Mouse (Mus musculus) adrenal gland, postnatal 4 days (tissue): ENCODE measurements around the gene Flnb. TPM values are rescaled to one million over a fixed set of nuclear protein-coding genes. Genes with fewer than 3 reads are reported as not detected.

Experiments used
- DNase-seq, 2 experiments: peaks; one replicate each; pipeline ENCODE4 v3.0.0; 2021 to 2022; ENCODE audit warnings: low spot score in 2 of 2, mixed read lengths in 2 of 2
- total RNA-seq, 2 experiments: library from RNA; stranded (reverse); gene quantifications; 2 replicates each; pipeline ENCODE4 v1.2.3; 2021

Flnb gene
- total RNA-seq, 2 experiments from 2014 or later = 54.7 to 54.8 TPM

GRCm38 (mm10) chr14:7826151-7826937, 8.6 kb downstream of the Flnb start:
- DNase-seq = no peak

GRCm38 (mm10) chr14:7829181-7829580, 11.4 kb downstream of the Flnb start:
- DNase-seq = no peak

DNA sequence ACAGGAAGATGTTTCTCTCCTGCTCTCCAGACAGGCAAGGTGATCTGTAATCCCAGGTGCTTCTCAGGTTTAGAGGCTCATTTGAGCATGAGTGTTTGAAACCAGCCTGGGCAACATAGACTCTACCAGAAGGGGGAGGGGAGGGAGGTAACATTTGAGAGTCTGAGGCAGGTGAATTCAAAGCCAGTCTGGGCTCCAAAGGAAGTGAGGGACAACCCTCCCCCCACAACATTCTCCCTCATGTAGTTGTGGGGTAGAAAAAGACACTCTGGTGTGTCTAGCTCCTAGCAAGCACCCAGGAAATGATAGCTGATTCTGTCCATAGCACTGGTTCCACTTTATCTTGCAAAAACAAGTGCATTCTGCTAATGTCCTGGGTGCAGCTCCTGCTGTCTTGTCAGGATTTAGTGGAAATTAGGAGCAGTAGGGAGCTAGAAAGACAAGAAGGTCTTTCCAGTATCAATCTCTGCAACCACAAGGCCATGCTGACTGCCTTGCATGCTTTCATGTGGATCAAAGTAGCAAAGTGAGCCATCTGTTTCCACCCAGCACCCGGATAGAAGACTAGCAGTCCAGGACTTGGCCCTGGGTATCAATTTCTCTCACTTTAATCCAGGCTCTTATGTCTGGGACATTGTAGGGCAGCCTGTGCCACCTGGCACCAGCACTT, 14.1 kb downstream of the Flnb start:
- no peak for DNase-seq

DNA sequence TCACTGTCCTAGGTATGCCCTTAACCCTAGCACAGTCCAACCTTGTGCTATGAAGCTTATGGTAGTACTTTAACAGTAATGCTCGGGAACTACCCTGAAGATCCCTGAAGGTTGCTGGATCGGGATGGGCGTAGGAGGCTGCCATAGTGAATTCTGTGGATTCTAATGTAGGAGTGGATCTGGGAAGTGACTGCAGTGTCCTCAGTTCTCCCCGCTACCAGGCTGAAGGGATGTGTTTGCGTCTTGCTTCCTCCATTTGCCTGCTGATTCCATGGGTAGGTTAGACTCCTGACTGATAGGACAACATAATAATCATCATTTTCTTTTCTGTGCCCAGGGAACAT, 14.7 kb downstream of the Flnb start:
- no peak for DNase-seq

DNA sequence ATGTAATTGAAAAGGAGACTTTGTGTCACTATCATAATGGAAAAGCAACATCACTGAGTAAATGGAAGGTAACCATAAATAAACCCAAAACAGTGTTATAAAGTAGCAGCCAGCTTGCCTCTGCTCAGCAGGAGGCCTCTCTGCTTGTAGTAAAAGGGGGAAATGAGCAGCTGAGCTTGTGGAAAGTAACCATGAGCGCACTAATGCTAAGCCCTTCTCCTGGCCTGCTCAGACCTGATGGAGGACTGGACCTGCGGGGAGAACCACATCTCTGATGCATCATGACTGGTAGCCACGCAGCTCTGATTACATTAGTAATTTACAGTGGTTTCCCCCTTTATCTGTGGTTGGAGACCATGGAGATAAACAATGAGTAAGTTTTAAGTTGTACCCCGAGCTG, 15.7 kb downstream of the Flnb start:
- no peak for DNase-seq

DNA sequence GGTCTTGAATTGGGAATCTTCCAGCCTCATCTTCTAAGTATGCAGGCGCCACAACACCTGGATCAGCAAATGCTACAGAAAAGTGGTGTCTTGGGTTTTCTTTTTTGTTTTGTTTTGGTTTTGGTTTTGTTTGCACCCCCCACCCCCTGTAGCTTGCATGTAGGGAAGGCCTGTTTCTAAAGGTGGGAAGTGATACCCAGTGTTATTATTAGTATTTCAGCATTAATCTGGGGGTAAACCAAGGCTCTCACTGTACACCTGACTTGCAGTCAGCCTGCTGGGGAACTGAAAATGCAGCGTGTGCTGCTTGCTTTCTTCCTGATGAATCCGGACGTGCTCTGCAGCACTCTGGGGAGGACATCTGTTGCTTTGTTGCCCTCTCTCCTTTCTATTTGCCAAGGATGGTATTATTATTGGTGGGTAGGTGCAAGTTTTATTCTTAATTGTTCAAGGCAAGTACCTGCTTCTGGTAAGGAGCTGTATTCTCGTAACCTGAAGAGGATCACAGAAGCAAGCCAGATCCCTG, 20.9 kb downstream of the Flnb start:
- no peak for DNase-seq

DNA sequence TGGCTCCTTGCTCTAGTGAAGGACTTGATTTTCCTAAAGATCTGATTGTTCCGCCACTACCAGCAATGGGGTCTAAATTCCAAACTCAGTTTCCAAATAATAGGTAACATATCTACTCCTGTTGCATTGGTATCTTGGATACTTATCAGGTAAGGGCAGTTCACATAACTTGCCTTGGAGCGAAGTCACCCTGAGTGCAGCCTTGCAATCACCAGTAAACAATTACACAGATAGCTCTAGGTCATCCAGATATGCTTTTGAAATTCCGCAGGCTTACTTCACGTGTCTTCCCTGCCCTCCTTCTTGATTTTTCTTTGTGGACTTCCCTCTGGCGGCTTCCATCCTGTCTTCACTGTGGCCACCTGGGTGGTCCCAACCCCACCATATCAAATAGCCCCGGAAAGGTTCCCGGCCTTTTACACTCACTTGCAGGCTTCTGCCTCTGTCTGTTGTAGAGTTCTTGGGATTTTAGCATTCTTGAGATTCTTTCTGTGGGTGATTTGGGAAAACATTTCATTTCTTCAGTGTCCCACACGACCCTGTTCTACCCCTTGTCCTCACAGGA, 22.3 kb downstream of the Flnb start:
- DNase-seq = no peak

DNA sequence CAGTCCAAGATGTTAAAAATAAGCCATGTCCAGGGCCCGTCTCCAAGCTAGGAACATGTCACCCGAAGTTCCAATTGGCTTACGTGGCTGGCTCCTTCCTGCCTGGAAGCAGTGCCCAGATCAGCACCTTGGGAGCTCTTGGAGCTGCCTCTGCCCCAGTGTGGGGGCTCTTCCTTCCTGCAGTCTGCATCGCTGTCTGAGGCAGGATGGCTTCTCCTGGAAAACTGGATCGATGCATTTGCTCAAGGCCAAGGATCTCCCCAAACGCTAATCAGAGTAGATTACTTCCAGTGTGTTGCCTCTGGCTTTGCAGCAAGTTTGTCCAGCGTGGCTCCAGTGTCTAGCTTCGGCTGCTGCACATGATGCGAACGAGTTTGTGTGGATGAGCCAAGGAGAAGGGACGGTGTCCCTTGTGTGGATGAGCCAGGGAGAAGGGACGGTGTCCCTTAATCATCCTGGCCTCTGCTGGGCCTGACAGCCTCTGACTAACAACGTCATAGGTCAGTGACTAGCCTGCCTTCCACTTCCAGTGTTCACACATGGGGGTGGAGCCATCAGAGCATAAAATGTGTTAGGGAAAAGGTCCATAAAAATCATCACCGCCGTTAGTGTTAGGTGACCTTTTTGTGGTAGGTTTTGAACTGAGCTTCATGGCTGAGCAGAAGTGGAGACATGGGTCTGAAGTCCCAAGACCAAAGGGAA, 25.0 kb downstream of the Flnb start:
- DNase-seq = no peak

- no peak for DNase-seq
Measured at GRCm38 (mm10) chr14:7846696-7847095, 28.9 kb downstream of the Flnb start.

GRCm38 (mm10) chr14:7847746-7848232, 30.0 kb downstream of the Flnb start:
- no peak for DNase-seq

- no peak for DNase-seq
Measured at GRCm38 (mm10) chr14:7850913-7851312, 33.2 kb downstream of the Flnb start.

GRCm38 (mm10) chr14:7851543-7852065, 33.8 kb downstream of the Flnb start:
- DNase-seq = no peak

DNA sequence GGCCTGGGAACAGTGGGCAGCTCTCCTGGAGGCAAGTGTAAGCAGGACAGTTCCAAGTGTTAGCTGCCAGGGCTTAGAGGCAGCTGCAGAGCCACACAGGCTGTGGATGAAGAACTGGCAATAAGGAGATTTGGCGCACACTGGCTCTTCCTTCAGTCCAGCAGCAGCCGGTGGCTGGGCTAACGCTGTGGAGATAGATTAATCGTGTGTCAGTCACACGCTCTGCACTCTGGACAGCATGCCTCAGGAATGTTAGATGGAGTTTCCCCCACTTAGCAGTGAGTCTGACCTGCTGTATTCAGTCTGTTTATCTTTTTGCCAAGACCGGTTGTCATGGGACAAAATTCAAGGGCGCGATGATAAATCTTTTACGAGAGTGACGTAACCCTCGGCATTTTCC, 35.9 kb downstream of the Flnb start:
- DNase-seq = peak in 1 of 2 experiments; percentile 24

- DNase-seq = no peak
Measured at GRCm38 (mm10) chr14:7854366-7854765, 36.6 kb downstream of the Flnb start.

DNA sequence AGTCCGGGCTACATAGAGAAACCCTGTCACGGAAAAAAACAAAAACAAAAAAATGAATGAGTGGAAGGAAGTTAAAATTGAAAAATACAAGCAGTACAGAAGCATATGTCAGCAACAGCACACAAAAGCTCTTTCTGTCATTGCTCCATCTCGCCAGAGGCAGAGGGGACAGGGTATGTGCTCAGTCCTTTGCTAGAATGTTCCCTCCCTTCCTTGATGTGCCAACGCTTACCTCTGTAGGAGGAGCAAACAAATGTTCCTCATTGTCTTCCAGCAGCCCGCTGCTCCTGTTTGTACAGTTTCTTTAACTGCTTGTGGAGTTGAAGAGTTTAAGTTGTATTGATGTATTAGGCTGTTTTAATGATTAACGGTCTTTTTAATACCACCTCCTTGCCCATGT, 37.3 kb downstream of the Flnb start:
- no peak for DNase-seq

GRCm38 (mm10) chr14:7855501-7855900, 37.7 kb downstream of the Flnb start:
- DNase-seq = no peak

- no peak for DNase-seq
Measured at GRCm38 (mm10) chr14:7856348-7856747, 38.6 kb downstream of the Flnb start.

GRCm38 (mm10) chr14:7857835-7858234, 40.1 kb downstream of the Flnb start:
- no peak for DNase-seq

- no peak for DNase-seq
Measured at GRCm38 (mm10) chr14:7858430-7858829, 40.7 kb downstream of the Flnb start.

- DNase-seq = no peak
Measured at GRCm38 (mm10) chr14:7860525-7861154, 42.9 kb downstream of the Flnb start.

DNA sequence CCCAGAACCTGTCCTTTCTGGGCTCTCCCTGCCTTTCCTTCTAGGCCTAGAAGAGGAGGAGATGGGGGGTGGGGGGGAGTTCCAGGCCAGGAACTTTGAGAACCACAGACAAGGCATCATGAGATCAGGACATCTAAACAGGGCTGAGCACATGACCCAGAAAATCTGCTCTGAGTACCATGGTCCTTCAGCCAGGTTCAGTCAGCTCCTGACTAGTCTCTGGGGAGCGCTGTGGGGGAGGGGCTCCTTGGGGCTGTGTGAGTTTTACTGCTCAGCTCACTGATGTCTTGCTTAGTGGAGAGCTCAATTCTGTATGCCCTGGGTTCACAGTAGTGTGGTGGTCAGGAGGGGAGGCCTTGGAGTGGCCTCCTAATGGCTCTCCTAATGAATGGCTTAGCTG, 43.5 kb downstream of the Flnb start:
- no peak for DNase-seq
